Mouse (Mus musculus): ENCODE measurements around the gene Paox. TPM values are rescaled to one million over a fixed set of nuclear protein-coding genes. Genes with fewer than 3 reads are reported as not detected.

The Paox gene
- 1 to 10 TPM; 4.0 to 4.7 TPM for total RNA-seq (2021)

- peak in 1 of 2 experiments; percentile 26 for DNase-seq (ENCODE audit: extremely low spot score in 1 of 2, low spot score in 1 of 2)
Observed at GRCm38 (mm10) chr7:140115583-140116328, at the start of gene Paox. Gene Paox (plus strand): TSS chr7:140115799.

DNA sequence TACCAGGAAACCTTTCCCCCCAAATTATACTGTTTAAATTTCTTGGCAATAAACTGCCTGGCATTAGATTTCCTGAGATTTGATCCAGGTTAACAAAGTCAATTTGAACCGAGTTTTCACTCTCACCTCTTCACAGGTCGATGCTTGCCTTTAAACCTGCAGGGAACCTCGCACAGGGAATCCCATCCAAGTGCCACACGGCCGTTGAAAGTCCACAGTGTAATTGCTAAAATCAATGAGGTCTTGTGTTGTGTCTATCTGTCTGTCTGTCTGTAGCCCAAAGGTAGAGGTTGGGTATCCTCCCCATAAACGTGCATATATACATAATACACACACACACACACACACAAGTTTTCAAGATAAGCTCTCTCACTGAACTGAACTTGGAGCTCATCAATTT, 48.2 kb upstream of the Paox start:
- DNase-seq (ENCODE audit: extremely low spot score in 1 of 2, low spot score in 1 of 2): no peak

GRCm38 (mm10) chr7:140070042-140070711, 45.4 kb upstream of the Paox start:
- no peak for DNase-seq (ENCODE audit: extremely low spot score in 1 of 2, low spot score in 1 of 2)

- no peak for DNase-seq (ENCODE audit: extremely low spot score in 1 of 2, low spot score in 1 of 2)
Observed at GRCm38 (mm10) chr7:140077698-140078097, 37.9 kb upstream of the Paox start.

DNA sequence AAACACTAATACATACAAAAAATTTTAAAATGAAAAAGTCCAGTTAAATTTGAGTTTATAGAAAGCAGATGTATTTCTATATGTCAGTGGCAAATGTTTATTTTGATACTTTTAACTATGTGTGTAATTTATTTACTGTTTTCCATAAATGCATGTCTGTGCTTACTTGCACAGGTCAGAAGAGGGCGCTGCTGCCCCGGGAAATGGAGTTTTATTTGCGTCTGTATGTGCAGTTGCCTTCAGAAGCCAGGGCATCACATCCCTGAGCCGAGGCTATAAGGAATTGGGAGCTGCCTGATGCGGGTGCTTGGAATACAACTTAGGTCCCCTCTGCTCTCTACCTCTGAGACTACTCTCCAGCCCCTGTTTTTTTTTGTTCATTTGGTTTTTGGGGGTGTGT, 36.9 kb upstream of the Paox start:
- DNase-seq (ENCODE audit: extremely low spot score in 1 of 2, low spot score in 1 of 2): peak; percentile 61 to 77

GRCm38 (mm10) chr7:140080503-140081156, 35.0 kb upstream of the Paox start:
- peak; percentile 77 to 84 for DNase-seq (ENCODE audit: extremely low spot score in 1 of 2, low spot score in 1 of 2)

DNA sequence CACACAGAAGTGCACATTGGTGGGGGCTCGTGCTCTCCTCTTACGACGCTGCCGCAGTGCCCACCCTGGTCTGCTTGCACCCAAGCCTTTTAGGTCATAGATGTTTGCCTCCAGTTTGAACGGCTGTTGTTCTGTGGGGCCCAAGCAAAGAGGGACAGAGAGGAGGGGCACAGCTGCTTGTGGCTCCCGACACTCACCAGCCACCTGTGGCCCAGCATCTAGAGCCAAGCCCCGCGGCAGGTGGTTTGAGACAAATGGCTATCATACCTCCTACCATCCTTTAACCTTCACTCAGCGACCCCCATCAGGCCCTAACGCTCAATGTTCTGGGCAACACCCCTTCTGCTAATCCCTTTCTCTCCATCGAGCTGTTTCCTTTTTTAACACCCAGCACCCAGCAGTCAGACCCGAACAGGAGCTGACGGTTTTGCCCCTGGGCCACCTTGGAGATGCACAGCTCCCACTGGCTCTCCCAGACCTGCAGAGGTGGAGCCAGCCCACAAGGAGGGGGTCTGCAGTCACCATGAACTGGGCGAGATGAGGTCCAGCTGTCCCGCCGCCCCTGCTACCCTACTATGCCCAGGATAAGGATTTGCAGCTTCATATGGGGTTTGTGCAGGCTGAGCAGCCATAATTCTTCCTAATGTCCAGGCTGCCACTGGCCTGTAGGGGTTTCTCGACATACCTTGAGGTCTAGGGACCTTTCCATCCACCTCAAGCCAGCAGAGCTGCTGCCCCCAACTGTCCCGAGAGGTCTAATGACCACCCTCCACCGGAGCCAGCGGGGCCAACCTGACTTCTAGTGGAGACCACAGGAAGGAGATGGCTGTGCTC, 34.0 kb upstream of the Paox start:
- peak in 1 of 2 experiments; percentile 33 for DNase-seq (ENCODE audit: extremely low spot score in 1 of 2, low spot score in 1 of 2)

- peak; percentile 76 to 78 for DNase-seq (ENCODE audit: extremely low spot score in 1 of 2, low spot score in 1 of 2)
Observed at GRCm38 (mm10) chr7:140082242-140082678, 33.3 kb upstream of the Paox start, which contains the start of gene Caly. Gene Caly (minus strand): TSS chr7:140082548.

- no peak for DNase-seq (ENCODE audit: extremely low spot score in 1 of 2, low spot score in 1 of 2)
Observed at GRCm38 (mm10) chr7:140090601-140091000, 25.0 kb upstream of the Paox start.

- DNase-seq (ENCODE audit: extremely low spot score in 1 of 2, low spot score in 1 of 2): no peak
Observed at GRCm38 (mm10) chr7:140092924-140093528, 22.6 kb upstream of the Paox start, which contains the start of gene Prap1. Gene Prap1 (plus strand): TSS chr7:140093395.

GRCm38 (mm10) chr7:140094954-140095353, 20.6 kb upstream of the Paox start:
- no peak for DNase-seq (ENCODE audit: extremely low spot score in 1 of 2, low spot score in 1 of 2)

DNA sequence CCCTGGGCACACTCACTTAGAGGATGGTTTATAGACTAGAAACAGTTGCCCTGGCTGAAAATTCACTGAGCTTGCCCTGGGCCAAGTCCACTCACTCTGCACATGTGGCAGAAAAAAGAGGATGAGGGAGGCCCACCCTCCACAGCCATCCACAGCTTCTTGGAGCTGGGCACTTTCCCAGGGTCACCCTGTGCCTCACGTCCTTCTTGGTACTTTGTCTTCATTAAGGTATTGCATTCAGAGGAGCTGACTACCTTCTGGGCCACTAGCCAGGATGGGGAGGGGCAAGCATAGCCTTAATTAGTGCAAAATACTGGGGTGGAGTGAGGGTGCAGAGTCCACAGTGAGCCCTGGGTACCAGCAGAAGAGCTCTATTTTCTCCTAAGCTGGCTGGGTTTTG, 20.0 kb upstream of the Paox start:
- DNase-seq (ENCODE audit: extremely low spot score in 1 of 2, low spot score in 1 of 2): no peak

GRCm38 (mm10) chr7:140096055-140096454, 19.5 kb upstream of the Paox start:
- no peak for DNase-seq (ENCODE audit: extremely low spot score in 1 of 2, low spot score in 1 of 2)

- DNase-seq (ENCODE audit: extremely low spot score in 1 of 2, low spot score in 1 of 2): no peak
Observed at GRCm38 (mm10) chr7:140098466-140098865, 17.1 kb upstream of the Paox start.

DNA sequence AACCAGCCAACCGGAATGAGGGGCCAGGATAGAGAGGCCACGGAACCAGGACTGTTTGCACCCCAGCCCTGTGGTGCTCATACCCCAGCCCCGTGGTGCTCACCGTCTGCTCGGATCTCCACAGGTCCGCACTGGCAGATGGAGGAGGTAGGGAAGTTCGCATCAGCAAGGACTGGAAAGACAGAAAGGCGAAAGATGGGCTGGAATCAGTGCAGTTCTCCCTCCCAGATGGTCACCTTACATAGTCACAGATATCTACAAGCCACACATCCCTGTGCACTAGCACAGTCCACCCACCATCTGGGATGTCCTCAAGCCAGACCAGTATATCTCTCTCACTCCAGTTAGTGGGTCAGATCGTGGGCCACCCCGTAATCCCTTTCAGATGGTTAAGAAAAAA, 14.1 kb upstream of the Paox start:
- no peak for DNase-seq (ENCODE audit: extremely low spot score in 1 of 2, low spot score in 1 of 2)

DNA sequence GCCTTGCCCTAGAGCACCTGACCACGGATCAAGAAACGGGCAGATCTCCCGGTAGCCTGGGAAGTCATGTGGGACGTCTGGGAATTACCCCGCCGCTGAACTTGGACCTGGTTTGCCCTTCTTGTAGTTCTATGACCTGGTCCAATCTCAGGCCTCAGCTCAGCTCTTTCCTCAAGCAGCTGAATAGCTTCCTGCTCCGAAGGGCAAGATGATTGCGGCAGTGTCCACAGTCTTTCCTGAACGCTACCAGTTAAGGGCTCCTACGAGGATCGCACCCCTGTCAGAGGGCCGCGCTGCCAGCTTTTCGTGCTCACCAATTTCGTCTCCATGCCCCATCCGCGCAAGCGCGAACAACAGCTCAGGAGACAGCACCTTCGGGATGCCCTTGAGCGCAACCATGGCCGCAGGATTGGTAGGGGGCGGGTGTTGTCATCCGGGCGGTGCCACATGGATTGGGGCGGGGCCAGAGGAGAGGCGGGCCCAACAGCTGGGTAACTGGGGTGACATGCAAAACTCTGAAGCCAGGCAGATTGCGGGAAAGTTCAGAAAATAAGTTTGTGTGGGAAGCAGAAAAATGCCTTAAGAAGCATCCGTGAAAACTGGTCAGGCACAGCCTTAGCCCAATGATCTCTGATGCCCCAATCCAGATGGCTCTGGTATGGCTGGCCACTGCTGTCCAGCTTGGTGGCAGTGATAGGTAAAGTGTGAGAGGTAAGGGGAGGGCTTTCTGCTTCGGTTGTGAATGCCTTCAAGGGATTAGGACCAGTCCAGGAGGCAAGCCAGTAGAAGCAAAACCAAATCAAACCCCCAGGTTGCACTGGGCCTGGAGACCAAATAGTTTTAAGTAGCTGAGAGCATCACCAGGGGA, 13.4 kb upstream of the Paox start, which contains the start of gene Fuom:
Gene Fuom, minus strand, starts transcription at position 449 of the 868 bp plus-strand sequence.
- peak; percentile 71 to 72 for DNase-seq (ENCODE audit: extremely low spot score in 1 of 2, low spot score in 1 of 2)

DNA sequence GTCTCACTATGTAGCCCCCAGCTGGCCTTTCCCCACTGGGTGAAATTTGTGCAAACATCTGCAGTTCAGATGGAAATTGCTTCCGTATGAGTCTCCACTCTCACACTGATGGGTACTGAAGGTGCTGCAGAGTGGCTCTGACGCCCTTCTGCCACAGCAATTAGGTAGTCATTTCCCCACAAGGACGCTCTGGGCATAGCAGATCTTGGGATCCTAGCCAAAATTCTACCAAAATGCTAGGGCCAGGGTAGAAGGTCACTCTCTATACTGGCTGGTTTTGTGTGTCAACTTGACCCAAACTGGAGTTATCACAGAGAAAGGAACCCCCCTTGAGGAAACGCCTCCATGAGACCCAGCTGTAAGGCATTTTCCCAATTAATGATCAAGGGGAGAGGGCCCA, 11.6 kb upstream of the Paox start:
- DNase-seq (ENCODE audit: extremely low spot score in 1 of 2, low spot score in 1 of 2): no peak

DNA sequence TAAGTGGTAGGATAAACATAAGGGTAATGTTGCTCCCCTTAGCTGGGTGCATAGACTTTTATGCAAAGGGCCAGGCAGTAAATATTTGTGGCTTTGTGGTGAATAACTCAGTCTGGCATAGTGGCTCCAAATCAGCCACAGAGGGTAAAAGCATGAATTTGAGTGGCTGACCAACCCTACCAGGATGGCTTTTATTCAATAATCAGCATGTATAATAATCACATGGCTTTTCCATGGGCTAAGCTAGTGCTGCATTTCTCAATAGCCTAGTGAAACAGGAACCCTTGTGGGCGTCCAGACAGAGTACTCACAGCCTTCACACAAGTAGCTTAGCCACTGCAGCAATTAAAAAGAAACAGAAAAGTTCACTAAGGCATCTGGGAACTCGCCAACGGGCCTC, 3.7 kb upstream of the Paox start:
- no peak for DNase-seq (ENCODE audit: extremely low spot score in 1 of 2, low spot score in 1 of 2)

All from layer of hippocampus, postnatal 25 days (tissue).